Mouse (Mus musculus): ENCODE data around the gene Nfil3.

DNA sequence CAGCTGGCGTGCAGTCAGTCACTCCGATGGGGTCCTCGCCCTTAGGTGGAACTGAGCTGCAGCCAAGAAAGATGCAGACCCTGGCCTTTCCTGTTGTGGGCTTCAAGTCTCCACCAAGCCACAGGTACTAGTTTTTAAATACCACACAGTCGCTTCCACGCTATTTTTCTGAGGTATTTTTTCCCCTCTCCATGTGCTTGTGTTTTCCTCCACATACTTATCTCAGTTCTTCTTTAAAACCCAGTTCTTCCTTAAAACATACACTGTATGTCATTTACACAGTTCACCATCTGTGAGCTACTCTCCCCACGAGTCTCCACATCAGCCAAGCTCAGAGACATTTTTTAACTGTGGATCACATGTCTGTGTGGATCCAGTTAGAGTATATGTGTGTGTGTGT, 10.0 kb downstream of the Nfil3 start:
- TF ChIP-seq POLR2A (IDR thresholded peaks at IDR 0.05; ENCODE audit: borderline replicate concordance, extremely low read depth, insufficient read depth, insufficient read length, poor library complexity, severe bottlenecking) (no peak), CTCF (IDR thresholded peaks at IDR 0.05; ENCODE audit: borderline replicate concordance, extremely low read depth, insufficient read depth, insufficient read length) (no peak)
